Mouse (Mus musculus) cerebellum, postnatal 4 days (tissue): Measurements from ENCODE around the gene Mcu.
A peak's percentile ranks its signal among the peaks of the same experiment; 100 is the strongest.

Experiments
- DNase-seq, 2 experiments: peaks; one replicate each; pipeline ENCODE4 v3.0.0; 2022; ENCODE audit warnings: low spot score in 2 of 2, mixed read lengths in 1 of 2

The Mcu gene

GRCm38 (mm10) chr10:59613276-59613675 is 3.2 kb downstream of the Mcu start:
- DNase-seq, result no peak

- no peak for DNase-seq
Measured at GRCm38 (mm10) chr10:59604879-59605464, 11.5 kb downstream of the Mcu start.

GRCm38 (mm10) chr10:59603843-59604242 is 12.6 kb downstream of the Mcu start:
- no peak for DNase-seq

- no peak for DNase-seq
Measured at GRCm38 (mm10) chr10:59602891-59603290, 13.6 kb downstream of the Mcu start.

- DNase-seq, result no peak
Measured at GRCm38 (mm10) chr10:59602043-59602442, 14.4 kb downstream of the Mcu start.

GRCm38 (mm10) chr10:59600516-59600915 is 16.0 kb downstream of the Mcu start:
- no peak for DNase-seq

GRCm38 (mm10) chr10:59593826-59594570 is 22.5 kb downstream of the Mcu start:
- peak in 1 of 2 experiments; percentile 77 for DNase-seq

- DNase-seq, result no peak
Measured at GRCm38 (mm10) chr10:59590606-59591005, 25.9 kb downstream of the Mcu start.

- no peak for DNase-seq
Measured at GRCm38 (mm10) chr10:59589856-59590255, 26.6 kb downstream of the Mcu start.

GRCm38 (mm10) chr10:59589420-59589819 is 27.1 kb downstream of the Mcu start:
- no peak for DNase-seq

GRCm38 (mm10) chr10:59588135-59588534 is 28.4 kb downstream of the Mcu start:
- DNase-seq, result no peak

- DNase-seq, result no peak
Measured at GRCm38 (mm10) chr10:59586821-59587220, 29.7 kb downstream of the Mcu start.

- no peak for DNase-seq
Measured at GRCm38 (mm10) chr10:59585621-59586020, 30.9 kb downstream of the Mcu start.

- no peak for DNase-seq
Measured at GRCm38 (mm10) chr10:59581826-59582543, 34.5 kb downstream of the Mcu start.

GRCm38 (mm10) chr10:59580593-59581149 is 35.8 kb downstream of the Mcu start:
- no peak for DNase-seq

GRCm38 (mm10) chr10:59579645-59580044 is 36.8 kb downstream of the Mcu start:
- DNase-seq, result no peak

- no peak for DNase-seq
Measured at GRCm38 (mm10) chr10:59577871-59578801, 38.4 kb downstream of the Mcu start.

- no peak for DNase-seq
Measured at GRCm38 (mm10) chr10:59576305-59576704, 40.2 kb downstream of the Mcu start.

- no peak for DNase-seq
Measured at GRCm38 (mm10) chr10:59571964-59572363, 44.5 kb downstream of the Mcu start.

- no peak for DNase-seq
Measured at GRCm38 (mm10) chr10:59571273-59571672, 45.2 kb downstream of the Mcu start.

- no peak for DNase-seq
Measured at GRCm38 (mm10) chr10:59570780-59571179, 45.7 kb downstream of the Mcu start.
